In the genomic region with DNA sequence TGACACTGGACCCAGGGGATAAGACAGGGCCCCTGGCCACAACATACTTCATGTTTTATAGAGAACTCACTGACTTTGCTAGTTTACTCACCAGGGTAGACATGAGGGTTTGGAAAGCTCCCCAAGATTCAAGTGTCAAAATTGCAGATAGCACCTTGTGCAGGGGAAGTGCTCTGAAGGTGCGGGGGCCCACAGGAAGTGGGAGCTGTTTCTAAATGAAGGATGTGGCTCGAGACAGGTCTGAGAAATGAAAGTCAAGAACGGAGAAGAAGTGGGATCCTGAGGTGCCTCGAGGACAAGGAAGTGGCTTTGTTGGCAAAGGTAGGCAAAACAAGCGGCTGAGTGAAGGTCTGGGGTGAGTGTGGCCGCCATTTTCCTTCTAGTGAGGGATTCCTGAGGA, we compare ENCODE assay signal across 19 mouse cellular contexts.
DNase-seq lines count a peak whose midpoint lies in the region; ATAC-seq and TF ChIP-seq lines count a peak whose summit lies in the region.
"Had no signal": no experiment of that assay in that cellular context is flagged by ENCODE, and none has a peak within 500 bp of the region (broad histone marks: within the 10 kb centered on the region; RNA-seq: fewer than 3 reads in every experiment).

No protein-coding gene starts in this region.

- no peaks in the 10 kb centered on the region for H3K27me3 ChIP-seq in cerebellum, adult 2 months (ENCODE audit: control insufficient read depth, insufficient read depth, low read length)
- H3K27me3 ChIP-seq: heart, embryonic 13.5 days; midbrain, embryonic 13.5 days had no signal

- no peak overlapping the region for H3K4me3 ChIP-seq in cerebellum, adult 2 months (replicated peaks; ENCODE audit: insufficient read depth, low read depth, low read length)
- H3K4me3 ChIP-seq: heart, embryonic 13.5 days; midbrain, embryonic 13.5 days; myocyte had no signal

- no peak for TF ChIP-seq POLR2A in cerebellum, adult 2 months (IDR thresholded peaks at IDR 0.05; ENCODE audit: borderline replicate concordance, insufficient read depth, low read length)

- ATAC-seq in activated CD4-positive, CD25-positive, alpha-beta regulatory T cell, adult 4 months, result peak; percentile 75
- ATAC-seq: forebrain, embryonic 14.5 days; midbrain, embryonic 13.5 days had no signal

- no peaks in the 10 kb centered on the region; the same call in 1 of the 2 replicates for H3K4me1 ChIP-seq in cerebellum, adult 2 months (ENCODE audit: control insufficient read depth, insufficient read depth, low read length)
- H3K4me1 ChIP-seq: midbrain, embryonic 13.5 days had no signal

- H3K27ac ChIP-seq in cerebellum, adult 2 months (ENCODE audit: insufficient read depth, low read length), result no peak overlapping the region
- H3K27ac ChIP-seq: heart, embryonic 13.5 days; liver, embryonic 14.5 days; midbrain, embryonic 13.5 days had no signal

- TF ChIP-seq CTCF in cerebellum, adult 2 months (IDR thresholded peaks at IDR 0.05; ENCODE audit: borderline replicate concordance, insufficient read depth, low read depth, low read length), result no peak

- DNase-seq in CD4-positive, CD25-positive, alpha-beta regulatory T cell, adult 2 months (ENCODE audit: low read depth, low spot score), result peak; percentile 40
- peak; percentile 50 for DNase-seq in naive thymus-derived CD4-positive, alpha-beta T cell, adult 2 months (ENCODE audit: low read depth)
- peak; percentile 56 for DNase-seq in thymus, postnatal 25 days
- no peak for DNase-seq in kidney, postnatal 25 days
- DNase-seq in cerebellum, adult 2 months, result no peak
- DNase-seq in cerebellum, postnatal 14 days, result no peak
- DNase-seq: adrenal gland, adult 8-10 months; cerebellum, adult 9-10 months; kidney, adult 11 months; kidney, postnatal 36 days; layer of hippocampus, postnatal 36 days; left cerebral cortex, postnatal 4 days; lung, postnatal 36 days had no signal

- 97% methylated on average over 6 of the region's 6 CpGs for WGBS in cerebellum, adult 2 months

Comparison
In these comparisons a context has a peak if more than half of its experiments do, and no peak if none do; other contexts are left out.
1. DNase-seq: peak in CD4-positive, CD25-positive, alpha-beta regulatory T cell, adult 2 months (single experiment), naive thymus-derived CD4-positive, alpha-beta T cell, adult 2 months (single experiment) and thymus, postnatal 25 days (single experiment); none in kidney, postnatal 25 days (0 of 2), cerebellum, adult 2 months (0 of 2) and cerebellum, postnatal 14 days (0 of 2).